Mouse (Mus musculus): ENCODE data around the gene Aip. TPM values are rescaled to one million over a fixed set of nuclear protein-coding genes. Genes with fewer than 3 reads are reported as not detected.

Aip gene
- polyA plus RNA-seq, 1 experiment from 2014 or later, result 47.0 TPM

- Histone ChIP-seq H3K4me1 (replicated peaks; ENCODE audit: control insufficient read depth, insufficient read depth) (no peaks in the 10 kb centered on the region), H3K27ac (replicated peaks) (no peak overlapping the region), H3K9ac (ENCODE audit: low read length) (no peak overlapping the region), H3K4me3 (ENCODE audit: low read depth, low read length) (no peak overlapping the region), H3K27me3 (ENCODE audit: control insufficient read depth, insufficient read depth, low read length) (no peaks in the 10 kb centered on the region), H3K4me2 (replicated peaks; ENCODE audit: low read depth) (no peak overlapping the region), H3K9me3 (ENCODE audit: control insufficient read depth, low read length) (no peaks in the 10 kb centered on the region), H3K36me3 (ENCODE audit: control insufficient read depth, insufficient read depth, low read length) (peaks cover 5% of the 10 kb centered on the region; the same call in 1 of the 2 replicates)
- TF ChIP-seq EP300 (optimal IDR thresholded peaks at IDR 0.05) (no peak), CTCF (IDR thresholded peaks at IDR 0.05; ENCODE audit: low read depth) (no peak)
- DNase-seq (ENCODE audit: low spot score) (no peak), ATAC-seq (ENCODE audit: low FRiP score, low TSS enrichment) (no peak)
- WGBS, result 87% methylated on average over 9 of the region's 9 CpGs
These were observed 17.1 kb downstream of the Aip start for GRCm38 (mm10) chr19:4108535-4108934.

GRCm38 (mm10) chr19:4106654-4107053 is 19.0 kb downstream of the Aip start:
- Histone ChIP-seq H3K36me3 (ENCODE audit: control insufficient read depth, insufficient read depth, low read length) (no peaks in the 10 kb centered on the region; the same call in 1 of the 2 replicates), H3K9me3 (ENCODE audit: control insufficient read depth, low read length) (no peaks in the 10 kb centered on the region), H3K4me2 (replicated peaks; ENCODE audit: low read depth) (no peak overlapping the region), H3K4me1 (replicated peaks; ENCODE audit: control insufficient read depth, insufficient read depth) (no peaks in the 10 kb centered on the region), H3K27ac (replicated peaks) (no peak overlapping the region), H3K27me3 (ENCODE audit: control insufficient read depth, insufficient read depth, low read length) (no peaks in the 10 kb centered on the region), H3K4me3 (ENCODE audit: low read depth, low read length) (no peak overlapping the region), H3K9ac (ENCODE audit: low read length) (no peak overlapping the region)
- ATAC-seq (ENCODE audit: low FRiP score, low TSS enrichment) (no peak), DNase-seq (ENCODE audit: low spot score) (no peak)
- 90% methylated on average over 14 of the region's 14 CpGs for WGBS
- TF ChIP-seq EP300 (optimal IDR thresholded peaks at IDR 0.05), result no peak

DNA sequence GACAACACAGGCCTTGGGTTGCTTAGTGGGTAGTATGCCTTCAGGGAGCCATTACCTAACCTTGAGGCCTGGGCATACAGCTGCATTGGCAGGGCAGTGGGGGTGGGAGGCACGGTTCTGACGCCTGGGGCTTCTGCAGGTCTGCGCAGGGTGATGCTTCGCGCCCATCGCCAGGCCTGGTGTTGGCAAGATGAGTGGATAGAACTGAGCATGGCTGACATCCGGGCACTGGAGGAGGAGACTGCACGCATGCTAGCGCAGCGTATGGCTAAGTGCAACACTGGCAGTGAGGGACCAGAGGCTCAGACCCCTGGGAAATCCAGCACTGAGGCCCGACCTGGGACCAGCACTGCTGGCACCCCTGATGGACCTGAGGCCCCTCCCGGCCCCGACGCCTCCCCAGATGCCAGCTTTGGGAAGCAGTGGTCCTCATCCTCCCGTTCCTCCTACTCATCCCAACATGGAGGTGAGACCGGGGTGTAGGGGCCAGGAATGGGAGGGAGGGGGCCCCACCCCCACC is 20.9 kb downstream of the Aip start:
- WGBS, result 91% methylated on average over 16 of the region's 16 CpGs
- peaks cover 1% of the 10 kb centered on the region; the same call in 1 of the 2 replicates for H3K4me1 ChIP-seq (replicated peaks; ENCODE audit: control insufficient read depth, insufficient read depth)
- ATAC-seq (ENCODE audit: low FRiP score, low TSS enrichment), result no peak
- TF ChIP-seq EP300 (optimal IDR thresholded peaks at IDR 0.05) (no peak), CTCF (IDR thresholded peaks at IDR 0.05; ENCODE audit: low read depth) (no peak)
- no peak overlapping the region for H3K4me3 ChIP-seq (ENCODE audit: low read depth, low read length)
- H3K27ac ChIP-seq (replicated peaks), result no peak overlapping the region
- no peak overlapping the region for H3K4me2 ChIP-seq (replicated peaks; ENCODE audit: low read depth)
- H3K36me3 ChIP-seq (ENCODE audit: control insufficient read depth, insufficient read depth, low read length), result no peaks in the 10 kb centered on the region; the same call in 1 of the 2 replicates
- H3K27me3 ChIP-seq (ENCODE audit: control insufficient read depth, insufficient read depth, low read length), result no peaks in the 10 kb centered on the region
- H3K9me3 ChIP-seq (ENCODE audit: control insufficient read depth, low read length), result no peaks in the 10 kb centered on the region
- DNase-seq (ENCODE audit: low spot score), result no peak
- no peak overlapping the region for H3K9ac ChIP-seq (ENCODE audit: low read length)

- H3K4me3 ChIP-seq (ENCODE audit: low read depth, low read length), result no peak overlapping the region
- no peaks in the 10 kb centered on the region for H3K9me3 ChIP-seq (ENCODE audit: control insufficient read depth, low read length)
- H3K27ac ChIP-seq (replicated peaks), result no peak overlapping the region
- H3K36me3 ChIP-seq (ENCODE audit: control insufficient read depth, insufficient read depth, low read length), result no peaks in the 10 kb centered on the region; the same call in 1 of the 2 replicates
- H3K27me3 ChIP-seq (ENCODE audit: control insufficient read depth, insufficient read depth, low read length), result no peaks in the 10 kb centered on the region
- peaks cover 8% of the 10 kb centered on the region for H3K4me1 ChIP-seq (replicated peaks; ENCODE audit: control insufficient read depth, insufficient read depth)
- ATAC-seq (ENCODE audit: low FRiP score, low TSS enrichment) (no peak), DNase-seq (ENCODE audit: low spot score) (no peak)
- no peak overlapping the region for H3K9ac ChIP-seq (ENCODE audit: low read length)
- 75% methylated on average over 3 of the region's 3 CpGs for WGBS
- TF ChIP-seq CTCF (IDR thresholded peaks at IDR 0.05; ENCODE audit: low read depth) (no peak), EP300 (optimal IDR thresholded peaks at IDR 0.05) (no peak)
- H3K4me2 ChIP-seq (replicated peaks; ENCODE audit: low read depth), result no peak overlapping the region
These were observed 21.9 kb downstream of the Aip start for GRCm38 (mm10) chr19:4103792-4104191.

- H3K4me1 ChIP-seq (replicated peaks; ENCODE audit: control insufficient read depth, insufficient read depth), result peaks cover 13% of the 10 kb centered on the region
- no peak overlapping the region for H3K9ac ChIP-seq (ENCODE audit: low read length)
- no peak overlapping the region for H3K27ac ChIP-seq (replicated peaks)
- TF ChIP-seq EP300 (optimal IDR thresholded peaks at IDR 0.05), result no peak
- no peak for TF ChIP-seq CTCF (IDR thresholded peaks at IDR 0.05; ENCODE audit: low read depth)
- no peaks in the 10 kb centered on the region for H3K27me3 ChIP-seq (ENCODE audit: control insufficient read depth, insufficient read depth, low read length)
- no peaks in the 10 kb centered on the region for H3K9me3 ChIP-seq (ENCODE audit: control insufficient read depth, low read length)
- H3K36me3 ChIP-seq (ENCODE audit: control insufficient read depth, insufficient read depth, low read length), result no peaks in the 10 kb centered on the region; the same call in 1 of the 2 replicates
- ATAC-seq (ENCODE audit: low FRiP score, low TSS enrichment) (no peak), DNase-seq (ENCODE audit: low spot score) (no peak)
- WGBS, result 94% methylated on average over 18 of the region's 18 CpGs
- no peak overlapping the region for H3K4me3 ChIP-seq (ENCODE audit: low read depth, low read length)
- H3K4me2 ChIP-seq (replicated peaks; ENCODE audit: low read depth), result no peak overlapping the region
These were observed 22.4 kb downstream of the Aip start for GRCm38 (mm10) chr19:4103294-4103693.

- 89% methylated on average over 12 of the region's 12 CpGs for WGBS
- Histone ChIP-seq H3K36me3 (ENCODE audit: control insufficient read depth, insufficient read depth, low read length) (no peaks in the 10 kb centered on the region; the same call in 1 of the 2 replicates), H3K4me3 (ENCODE audit: low read depth, low read length) (no peak overlapping the region), H3K9ac (ENCODE audit: low read length) (no peak overlapping the region), H3K4me2 (replicated peaks; ENCODE audit: low read depth) (no peak overlapping the region), H3K4me1 (replicated peaks; ENCODE audit: control insufficient read depth, insufficient read depth) (peaks cover 14% of the 10 kb centered on the region), H3K9me3 (ENCODE audit: control insufficient read depth, low read length) (no peaks in the 10 kb centered on the region), H3K27ac (replicated peaks) (no peak overlapping the region), H3K27me3 (ENCODE audit: control insufficient read depth, insufficient read depth, low read length) (no peaks in the 10 kb centered on the region)
- no peak for TF ChIP-seq CTCF (IDR thresholded peaks at IDR 0.05; ENCODE audit: low read depth)
- no peak for TF ChIP-seq EP300 (optimal IDR thresholded peaks at IDR 0.05)
- DNase-seq (ENCODE audit: low spot score) (no peak), ATAC-seq (ENCODE audit: low FRiP score, low TSS enrichment) (no peak)
These were observed 23.0 kb downstream of the Aip start for GRCm38 (mm10) chr19:4102626-4103025.

Data from stomach, postnatal 0 days (tissue).